Mouse (Mus musculus): ENCODE results near the gene Fbxl16. TPM values are rescaled to one million over a fixed set of nuclear protein-coding genes. Genes with fewer than 3 reads are reported as not detected.
A peak's percentile ranks its signal among the peaks of the same experiment; 100 is the strongest.

Fbxl16 gene
- polyA plus RNA-seq, 1 experiment from 2014 or later = 1.5 TPM

DNA sequence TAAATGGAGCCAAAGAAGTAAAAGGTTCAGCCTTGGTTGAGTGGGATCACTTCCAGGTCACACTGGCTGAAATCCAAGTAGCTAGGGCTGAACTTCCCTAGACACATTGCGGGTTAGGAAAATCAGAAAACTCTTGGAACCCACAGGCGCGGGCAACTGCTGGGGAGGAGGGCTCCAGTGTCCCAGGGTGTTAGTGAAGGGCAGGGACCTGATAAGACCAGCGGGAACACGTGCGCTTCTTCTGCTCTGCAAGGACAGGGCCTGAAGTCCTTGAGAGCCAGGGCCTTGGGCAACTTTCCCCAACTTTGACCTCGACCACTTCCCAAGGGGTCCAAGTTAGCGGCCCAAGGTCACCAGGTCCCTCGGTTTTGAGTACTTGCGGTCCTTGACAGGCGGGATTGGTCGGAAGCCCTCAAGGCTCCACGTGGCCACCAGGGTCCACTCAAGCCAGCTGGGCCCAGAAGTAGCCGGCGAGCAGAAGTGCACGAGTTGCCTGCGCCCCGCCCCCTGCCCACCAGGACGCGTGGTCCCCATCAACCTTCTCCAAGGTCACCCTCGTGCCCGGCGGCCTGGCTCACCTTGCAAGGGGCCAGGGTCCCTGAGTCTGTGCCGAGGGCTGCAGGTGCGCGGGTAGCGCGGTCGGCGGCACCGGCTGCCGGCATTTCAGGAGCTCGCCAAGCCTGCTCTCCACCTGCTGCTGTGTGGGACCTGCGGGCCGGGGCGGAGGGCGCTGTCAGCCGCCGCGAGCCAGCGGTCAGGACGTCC is 59.1 kb downstream of the Fbxl16 start:
- Histone ChIP-seq H3K27me3 (ENCODE audit: low read depth, poor library complexity, severe bottlenecking) (no peaks in the 10 kb centered on the region), H3K9me3 (replicated peaks) (no peaks in the 10 kb centered on the region), H3K27ac (peak overlapping the region; percentile 71), H3K4me1 (peaks cover 24% of the 10 kb centered on the region), H3K4me3 (peak overlapping the region; percentile 78), H3K36me3 (no peaks in the 10 kb centered on the region)
- peak; percentile 83 for DNase-seq (ENCODE audit: low spot score)
- 1% methylated on average over 42 of the region's 42 CpGs for WGBS

DNA sequence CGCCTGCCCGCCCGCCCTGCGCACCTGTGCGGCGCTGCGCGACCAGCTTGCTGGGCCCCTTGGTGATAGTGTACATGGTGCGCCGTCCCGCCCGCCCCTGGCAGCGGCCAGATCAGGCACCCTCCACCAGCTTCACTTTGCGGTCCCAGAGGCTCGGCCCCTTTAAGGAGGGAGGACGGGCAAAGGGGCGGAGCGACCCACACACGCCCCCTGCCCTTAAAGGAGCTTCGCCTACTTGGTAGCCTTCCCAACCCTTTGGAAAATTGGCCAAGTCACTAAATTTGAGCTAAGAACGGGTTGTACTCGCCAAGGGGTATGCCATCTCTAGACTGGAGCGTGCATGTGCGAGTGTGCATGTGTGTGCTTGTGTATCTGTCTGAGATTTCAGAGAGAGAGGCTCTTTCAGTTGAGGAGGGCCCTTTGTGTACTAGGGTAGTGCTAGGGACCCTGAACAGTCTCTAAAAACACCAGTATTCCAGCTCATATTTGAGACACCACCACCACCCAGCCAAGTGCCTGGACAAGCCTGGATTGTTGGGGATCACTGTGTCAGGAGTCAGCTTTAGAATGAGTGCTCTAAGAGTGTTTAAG is 59.8 kb downstream of the Fbxl16 start, which contains the start of gene Mcrip2:
Gene Mcrip2 (minus strand): TSS at position 164 of the 591 bp plus-strand sequence.
- Histone ChIP-seq H3K27ac (peak within 1 kb of the TSS; percentile 71), H3K9me3 (replicated peaks) (no peaks in the 10 kb centered on the region), H3K36me3 (no peaks in the 10 kb centered on the region), H3K4me3 (peak within 1 kb of the TSS; percentile 78), H3K27me3 (ENCODE audit: low read depth, poor library complexity, severe bottlenecking) (no peaks in the 10 kb centered on the region), H3K4me1 (peaks cover 29% of the 10 kb centered on the region)
- WGBS = under 1% methylated on average over 24 of the region's 24 CpGs
- DNase-seq (ENCODE audit: low spot score) = no peak

DNA sequence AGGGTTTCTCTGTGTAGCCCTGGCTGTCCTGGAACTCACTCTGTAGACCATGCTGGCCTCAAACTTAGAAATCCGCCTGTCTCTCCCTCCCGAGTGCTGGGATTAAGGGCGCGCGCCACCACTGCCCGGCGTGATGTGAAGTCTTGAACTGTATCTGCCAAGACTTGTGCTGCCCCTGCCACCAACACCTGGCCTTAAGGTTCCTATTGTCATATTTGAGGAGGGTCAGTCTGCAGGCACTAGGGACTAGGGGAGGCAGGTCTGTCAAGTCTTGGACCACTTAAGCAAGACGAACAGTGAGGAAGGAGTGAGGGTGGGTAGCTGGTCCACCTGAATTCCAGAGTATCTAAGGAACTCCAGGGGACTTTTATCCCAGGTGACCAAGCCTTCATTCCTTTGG is 60.6 kb downstream of the Fbxl16 start:
- Histone ChIP-seq H3K36me3 (no peaks in the 10 kb centered on the region), H3K27ac (no peak overlapping the region), H3K4me1 (peaks cover 37% of the 10 kb centered on the region), H3K9me3 (replicated peaks) (no peaks in the 10 kb centered on the region), H3K27me3 (ENCODE audit: low read depth, poor library complexity, severe bottlenecking) (no peaks in the 10 kb centered on the region), H3K4me3 (no peak overlapping the region)
- DNase-seq (ENCODE audit: low spot score) = no peak
- 89% methylated on average over 8 of the region's 8 CpGs for WGBS

DNA sequence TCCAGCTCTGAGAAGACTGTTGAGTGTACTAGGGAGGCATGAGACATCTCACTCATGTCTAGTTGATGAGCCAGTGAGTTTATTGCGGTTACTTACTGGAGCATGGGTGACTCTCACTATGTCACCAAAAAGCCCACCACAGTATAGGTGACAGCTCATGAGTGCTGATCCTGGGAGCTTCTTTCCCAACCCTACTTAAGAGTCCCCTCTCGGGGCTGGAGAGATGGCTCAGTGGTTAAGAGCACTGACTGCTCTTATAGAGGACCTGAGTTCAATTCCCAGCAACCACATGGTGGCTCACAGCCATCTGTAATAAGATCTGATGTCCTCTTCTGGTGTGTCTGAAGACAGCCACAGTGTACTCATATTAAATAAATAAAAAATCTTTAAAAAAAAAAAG is 61.1 kb downstream of the Fbxl16 start:
- H3K4me3 ChIP-seq = no peak overlapping the region
- H3K9me3 ChIP-seq (replicated peaks) = no peaks in the 10 kb centered on the region
- H3K4me1 ChIP-seq = peaks cover 39% of the 10 kb centered on the region
- 85% methylated on average over 2 of the region's 2 CpGs for WGBS
- no peaks in the 10 kb centered on the region for H3K36me3 ChIP-seq
- DNase-seq (ENCODE audit: low spot score) = no peak
- no peak overlapping the region for H3K27ac ChIP-seq
- no peaks in the 10 kb centered on the region for H3K27me3 ChIP-seq (ENCODE audit: low read depth, poor library complexity, severe bottlenecking)

Small RNA genes within 50 kb of the gene (microRNA-seq; reads per million reads assigned to microRNA genes)
- gene Mir3082 = not detected
- gene Mir6966 = not detected

Other genes starting within 250 kb of the Fbxl16 start
- 11.1 and 13.1 TPM in 2 replicates for gene Sox8, start 238.4 kb upstream of the Fbxl16 start, polyA plus RNA-seq (2016; fragmentation: Nextera tagmentation; extraction: Ambion mirVana)
- 28.9 and 29.0 TPM in 2 replicates for gene Lmf1, start 230.0 kb upstream of the Fbxl16 start, polyA plus RNA-seq (2016; fragmentation: Nextera tagmentation; extraction: Ambion mirVana)
- gene Gng13, start 91.9 kb upstream of the Fbxl16 start, polyA plus RNA-seq (2016; fragmentation: Nextera tagmentation; extraction: Ambion mirVana) = 2.0 TPM in 2 replicates
- 68.5 and 71.9 TPM in 2 replicates for gene Chtf18, start 81.7 kb upstream of the Fbxl16 start, polyA plus RNA-seq (2016; fragmentation: Nextera tagmentation; extraction: Ambion mirVana)
- 24.8 and 27.0 TPM in 2 replicates for gene Rpusd1, start 81.4 kb upstream of the Fbxl16 start, polyA plus RNA-seq (2016; fragmentation: Nextera tagmentation; extraction: Ambion mirVana)
- not detected in 2 replicates for gene Mslnl, start 73.0 kb upstream of the Fbxl16 start, polyA plus RNA-seq (2016; fragmentation: Nextera tagmentation; extraction: Ambion mirVana)
- 0.98 TPM in 1 of 2 replicates, not detected in the other for gene Msln, start 54.7 kb upstream of the Fbxl16 start, polyA plus RNA-seq (2016; fragmentation: Nextera tagmentation; extraction: Ambion mirVana)
- 21.2 and 26.8 TPM in 2 replicates for gene Narfl, start 35.3 kb upstream of the Fbxl16 start, polyA plus RNA-seq (2016; fragmentation: Nextera tagmentation; extraction: Ambion mirVana)
- gene Haghl, start 23.4 kb upstream of the Fbxl16 start, polyA plus RNA-seq (2016; fragmentation: Nextera tagmentation; extraction: Ambion mirVana) = 59.7 and 80.7 TPM in 2 replicates
- gene Ccdc78, start 22.5 kb upstream of the Fbxl16 start, polyA plus RNA-seq (2016; fragmentation: Nextera tagmentation; extraction: Ambion mirVana) = 0.44 and 0.50 TPM in 2 replicates
- 55.6 and 63.3 TPM in 2 replicates for gene Fam173a, start 16.2 kb upstream of the Fbxl16 start, polyA plus RNA-seq (2016; fragmentation: Nextera tagmentation; extraction: Ambion mirVana)
- gene AC134908.4, start 13.4 kb upstream of the Fbxl16 start, polyA plus RNA-seq (2016; fragmentation: Nextera tagmentation; extraction: Ambion mirVana) = 0.76 TPM in 1 of 2 replicates, not detected in the other
- 87.5 and 112 TPM in 2 replicates for gene Metrn, start 11.9 kb upstream of the Fbxl16 start, polyA plus RNA-seq (2016; fragmentation: Nextera tagmentation; extraction: Ambion mirVana)
- 31.6 and 32.0 TPM in 2 replicates for gene Wdr24, start 14.5 kb downstream of the Fbxl16 start, polyA plus RNA-seq (2016; fragmentation: Nextera tagmentation; extraction: Ambion mirVana)
- 52.4 and 54.9 TPM in 2 replicates for gene Jmjd8, start 19.8 kb downstream of the Fbxl16 start, polyA plus RNA-seq (2016; fragmentation: Nextera tagmentation; extraction: Ambion mirVana)
- 408 and 426 TPM in 2 replicates for gene Stub1, start 24.3 kb downstream of the Fbxl16 start, polyA plus RNA-seq (2016; fragmentation: Nextera tagmentation; extraction: Ambion mirVana)
- gene Rhbdl1, start 28.2 kb downstream of the Fbxl16 start, polyA plus RNA-seq (2016; fragmentation: Nextera tagmentation; extraction: Ambion mirVana) = 1.0 and 1.2 TPM in 2 replicates
- gene Gm20683, start 32.7 kb downstream of the Fbxl16 start, polyA plus RNA-seq (2016; fragmentation: Nextera tagmentation; extraction: Ambion mirVana) = 1.5 and 1.9 TPM in 2 replicates
- gene Rhot2, start 35.8 kb downstream of the Fbxl16 start, polyA plus RNA-seq (2016; fragmentation: Nextera tagmentation; extraction: Ambion mirVana) = 30.8 and 32.6 TPM in 2 replicates
- gene Wdr90, start 52.4 kb downstream of the Fbxl16 start, polyA plus RNA-seq (2016; fragmentation: Nextera tagmentation; extraction: Ambion mirVana) = 45.5 and 46.2 TPM in 2 replicates
- 13.6 and 22.0 TPM in 2 replicates for gene Mcrip2, start 59.7 kb downstream of the Fbxl16 start, polyA plus RNA-seq (2016; fragmentation: Nextera tagmentation; extraction: Ambion mirVana)
- gene Mettl26, start 66.0 kb downstream of the Fbxl16 start, polyA plus RNA-seq (2016; fragmentation: Nextera tagmentation; extraction: Ambion mirVana) = 69.3 and 69.6 TPM in 2 replicates
- 2.6 and 5.6 TPM in 2 replicates for gene Wfikkn1, start 71.8 kb downstream of the Fbxl16 start, polyA plus RNA-seq (2016; fragmentation: Nextera tagmentation; extraction: Ambion mirVana)
- gene Rab40c, start 110.6 kb downstream of the Fbxl16 start, polyA plus RNA-seq (2016; fragmentation: Nextera tagmentation; extraction: Ambion mirVana) = 37.5 and 37.9 TPM in 2 replicates
- gene Pigq, start 135.9 kb downstream of the Fbxl16 start, polyA plus RNA-seq (2016; fragmentation: Nextera tagmentation; extraction: Ambion mirVana) = 65.2 and 72.1 TPM in 2 replicates
- 0.10 and 0.18 TPM in 2 replicates for gene Nhlrc4, start 135.9 kb downstream of the Fbxl16 start, polyA plus RNA-seq (2016; fragmentation: Nextera tagmentation; extraction: Ambion mirVana)
- 0.08 and 0.20 TPM in 2 replicates for gene A930017K11Rik, start 143.5 kb downstream of the Fbxl16 start, polyA plus RNA-seq (2016; fragmentation: Nextera tagmentation; extraction: Ambion mirVana)
- 38.7 and 38.9 TPM in 2 replicates for gene Capn15, start 176.7 kb downstream of the Fbxl16 start, polyA plus RNA-seq (2016; fragmentation: Nextera tagmentation; extraction: Ambion mirVana)